Mouse (Mus musculus) gastrocnemius, postnatal 4 days (tissue): ENCODE results near the gene Pik3ap1. TPM values are rescaled to one million over a fixed set of nuclear protein-coding genes. Genes with fewer than 3 reads are reported as not detected.

Experiments used
- DNase-seq, 2 experiments: peaks; one replicate each; pipeline ENCODE4 v3.0.0; 2021 to 2022; ENCODE audit warnings: low spot score in 2 of 2, mixed read lengths in 2 of 2
- total RNA-seq, 2 experiments: library from RNA; stranded (reverse); gene quantifications; 2 replicates each; pipeline ENCODE4 v1.2.3; 2021

The Pik3ap1 gene
- total RNA-seq, 2 experiments from 2014 or later: 2.5 to 2.8 TPM

GRCm38 (mm10) chr19:41282718-41283117 is 102.2 kb downstream of the Pik3ap1 start:
- no peak for DNase-seq

GRCm38 (mm10) chr19:41282216-41282615 is 102.7 kb downstream of the Pik3ap1 start:
- DNase-seq: no peak

GRCm38 (mm10) chr19:41279724-41280244 is 105.1 kb downstream of the Pik3ap1 start:
- DNase-seq: no peak

- DNase-seq: no peak
These were observed 106.3 kb downstream of the Pik3ap1 start for GRCm38 (mm10) chr19:41278606-41279005.

- no peak for DNase-seq
These were observed 109.3 kb downstream of the Pik3ap1 start for GRCm38 (mm10) chr19:41275588-41275987.

- DNase-seq: no peak
These were observed 114.0 kb downstream of the Pik3ap1 start for GRCm38 (mm10) chr19:41270906-41271305.

- DNase-seq: no peak
These were observed 114.7 kb downstream of the Pik3ap1 start for GRCm38 (mm10) chr19:41270151-41270727.

GRCm38 (mm10) chr19:41266251-41266901 is 118.5 kb downstream of the Pik3ap1 start:
- DNase-seq: no peak

- no peak for DNase-seq
These were observed 120.5 kb downstream of the Pik3ap1 start for GRCm38 (mm10) chr19:41264331-41264799.

GRCm38 (mm10) chr19:41263630-41264295 is 121.1 kb downstream of the Pik3ap1 start, which contains the start of gene Tm9sf3:
Tm9sf3 (minus strand) TSS chr19:41263997.
- DNase-seq: peak; percentile 86 to 91

GRCm38 (mm10) chr19:41262712-41263629 is 121.9 kb downstream of the Pik3ap1 start:
- peak; percentile 52 to 74 for DNase-seq

- DNase-seq: no peak
These were observed 124.2 kb downstream of the Pik3ap1 start for GRCm38 (mm10) chr19:41260736-41261135.

GRCm38 (mm10) chr19:41259256-41259655 is 125.6 kb downstream of the Pik3ap1 start:
- no peak for DNase-seq

- peak in 1 of 2 experiments; percentile 29 for DNase-seq
These were observed 126.2 kb downstream of the Pik3ap1 start for GRCm38 (mm10) chr19:41258707-41259106.

GRCm38 (mm10) chr19:41254584-41254983 is 130.3 kb downstream of the Pik3ap1 start:
- DNase-seq: no peak

- no peak for DNase-seq
These were observed 135.9 kb downstream of the Pik3ap1 start for GRCm38 (mm10) chr19:41248968-41249367.

GRCm38 (mm10) chr19:41248271-41248670 is 136.6 kb downstream of the Pik3ap1 start:
- no peak for DNase-seq

- no peak for DNase-seq
These were observed 138.6 kb downstream of the Pik3ap1 start for GRCm38 (mm10) chr19:41246271-41246670.

GRCm38 (mm10) chr19:41244581-41244980 is 140.3 kb downstream of the Pik3ap1 start:
- DNase-seq: peak in 1 of 2 experiments; percentile 41

- DNase-seq: no peak
These were observed 142.9 kb downstream of the Pik3ap1 start for GRCm38 (mm10) chr19:41241997-41242396.

- no peak for DNase-seq
These were observed 151.2 kb downstream of the Pik3ap1 start for GRCm38 (mm10) chr19:41233698-41234097.
